Mouse (Mus musculus) kidney, postnatal 14 days (tissue): Measurements from ENCODE around the gene Prokr2.

ENCODE experiments used
- DNase-seq: peaks from one replicate; pipeline ENCODE4 v3.0.0; 2022; ENCODE audit warnings: mixed read lengths

Prokr2 gene

GRCm38 (mm10) chr2:132385194-132385838 is at the start of gene Prokr2:
TSS of gene Prokr2 (minus strand) at chr2:132385447.
- DNase-seq = peak; percentile 5

- DNase-seq = no peak
Measured at GRCm38 (mm10) chr2:132427160-132427941, 42.1 kb upstream of the Prokr2 start.

DNA sequence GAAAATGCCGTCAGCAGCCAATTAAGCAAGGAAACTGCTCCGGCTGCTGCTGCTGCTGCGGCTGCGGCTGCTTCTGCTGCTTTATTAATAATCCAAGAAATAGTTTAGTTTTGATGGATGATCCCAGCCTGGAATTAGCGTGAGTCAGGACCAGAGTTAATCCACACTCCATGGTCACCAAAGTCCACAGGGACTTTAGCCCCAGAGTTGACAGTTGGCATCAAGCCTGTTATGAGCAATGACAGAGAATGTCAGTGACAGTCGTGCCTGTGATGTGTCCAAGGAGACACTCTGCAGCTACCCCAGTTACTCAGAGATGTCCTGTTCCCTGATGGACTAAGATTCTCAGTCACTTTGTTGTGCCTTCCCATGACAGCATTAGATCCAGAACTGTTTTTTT is 40.3 kb upstream of the Prokr2 start:
- no peak for DNase-seq

- no peak for DNase-seq
Measured at GRCm38 (mm10) chr2:132423411-132424047, 38.3 kb upstream of the Prokr2 start.

DNA sequence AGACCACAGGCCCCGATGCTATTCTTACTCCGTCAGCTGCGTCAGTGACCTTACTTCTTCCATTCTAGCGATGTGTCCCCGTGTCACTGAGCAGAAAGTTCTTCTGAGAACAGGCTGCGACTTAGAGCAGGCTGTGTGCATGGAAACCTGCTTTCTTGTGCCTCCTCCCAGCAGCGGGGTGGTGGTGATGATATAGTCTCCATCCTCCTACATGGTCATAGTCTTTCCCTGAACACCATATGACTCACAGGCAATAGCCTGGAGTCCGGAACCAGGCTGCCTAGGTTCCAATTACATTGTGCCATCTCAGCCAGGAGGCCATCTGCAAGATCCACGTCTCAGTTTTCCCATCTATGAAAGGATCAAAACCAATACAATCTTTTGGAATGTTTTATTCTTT is 37.6 kb upstream of the Prokr2 start:
- no peak for DNase-seq

DNA sequence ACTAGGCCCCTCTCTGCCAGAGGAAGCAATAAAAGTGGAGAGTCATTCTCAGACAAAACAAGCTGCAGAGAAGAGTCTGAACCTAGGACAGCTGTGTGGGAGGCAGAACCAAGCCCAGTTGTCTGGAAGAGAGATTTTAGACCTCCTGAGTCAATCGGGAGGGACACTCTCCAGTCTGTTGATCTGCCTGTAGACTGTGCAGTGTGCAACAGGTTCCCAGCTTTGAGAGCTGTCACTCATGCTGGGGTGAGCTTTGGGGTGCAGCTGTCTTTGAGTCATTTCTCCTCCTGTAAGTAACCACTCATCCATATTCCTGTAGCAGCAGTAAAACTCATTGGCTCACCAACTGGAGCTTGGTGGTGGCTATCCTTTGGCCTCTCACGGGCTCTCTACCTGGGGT is 33.2 kb upstream of the Prokr2 start:
- DNase-seq = no peak

DNA sequence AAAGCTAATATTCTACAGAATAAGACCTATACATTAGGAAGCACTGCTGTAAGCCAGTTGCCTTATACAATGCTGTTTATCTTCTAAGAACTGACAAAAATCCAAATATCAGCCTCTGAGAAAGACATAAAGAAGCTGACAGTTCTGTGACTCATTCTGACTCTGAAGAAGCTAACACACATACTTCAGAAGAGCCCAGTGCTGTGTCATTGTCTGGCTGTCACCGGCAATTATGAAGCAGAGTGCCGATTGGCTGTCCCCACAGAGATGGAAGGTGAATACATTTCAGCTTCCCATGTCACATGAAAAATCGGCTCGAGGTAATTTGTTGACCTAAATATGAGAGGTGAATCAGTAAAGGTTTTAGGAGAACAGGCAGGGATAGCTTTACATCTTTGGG is 24.9 kb upstream of the Prokr2 start:
- DNase-seq = no peak

DNA sequence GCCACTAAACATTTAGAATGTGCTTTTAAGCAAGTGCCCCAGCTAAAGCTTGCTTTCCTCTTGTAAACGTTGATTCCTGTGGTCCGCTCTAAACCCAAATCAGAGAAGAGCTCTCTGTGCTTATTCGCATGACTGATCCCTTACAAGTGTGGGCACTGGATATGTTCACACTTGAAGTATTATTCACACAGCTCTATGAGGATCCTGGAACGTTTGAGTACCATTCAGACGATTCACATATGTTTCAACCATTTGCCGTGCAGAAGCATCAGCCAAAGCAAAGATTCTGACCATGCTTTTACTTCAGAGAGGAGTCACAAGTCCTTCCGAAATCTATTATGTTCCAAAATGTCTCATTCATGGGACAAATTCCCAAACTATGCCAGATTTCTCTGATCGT is 12.9 kb upstream of the Prokr2 start:
- DNase-seq = no peak

- no peak for DNase-seq
Measured at GRCm38 (mm10) chr2:132395753-132396152, 10.5 kb upstream of the Prokr2 start.

GRCm38 (mm10) chr2:132390607-132391160 is 5.4 kb upstream of the Prokr2 start:
- DNase-seq = no peak

GRCm38 (mm10) chr2:132389562-132389961 is 4.3 kb upstream of the Prokr2 start:
- DNase-seq = no peak

DNA sequence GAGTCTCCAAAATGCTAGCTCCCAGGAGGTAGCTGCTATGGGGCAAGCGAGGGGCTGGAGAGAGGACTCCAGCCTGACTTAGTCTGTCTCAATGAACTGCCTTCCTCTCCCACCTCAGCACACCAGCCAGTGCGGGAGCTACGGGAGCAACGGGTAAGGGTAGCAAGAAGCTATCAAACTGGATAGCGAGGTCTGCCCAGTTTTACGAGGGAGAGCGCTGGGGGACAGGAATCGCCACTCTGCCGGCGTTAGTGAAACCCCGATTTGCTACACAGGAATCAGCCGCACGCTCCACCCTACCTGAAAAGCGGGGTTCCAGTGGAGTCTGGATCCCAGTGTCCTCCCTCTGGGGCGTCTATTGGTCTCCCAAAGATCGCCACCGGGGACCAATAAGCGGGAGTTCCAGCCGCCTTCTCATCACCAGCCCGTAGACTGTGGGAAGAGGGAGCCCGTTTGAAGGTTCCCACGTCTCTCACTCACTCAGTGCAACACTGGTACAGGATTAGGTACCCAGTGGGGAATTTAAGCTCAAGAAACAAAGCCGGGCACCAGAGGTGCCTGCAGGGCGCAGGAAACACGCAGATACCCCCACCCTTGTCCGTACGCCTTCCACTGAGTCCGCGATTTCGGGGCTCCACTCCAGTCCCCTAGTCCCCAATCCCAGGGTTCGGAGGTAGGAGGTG is 595 bp downstream of the Prokr2 start:
- no peak for DNase-seq

DNA sequence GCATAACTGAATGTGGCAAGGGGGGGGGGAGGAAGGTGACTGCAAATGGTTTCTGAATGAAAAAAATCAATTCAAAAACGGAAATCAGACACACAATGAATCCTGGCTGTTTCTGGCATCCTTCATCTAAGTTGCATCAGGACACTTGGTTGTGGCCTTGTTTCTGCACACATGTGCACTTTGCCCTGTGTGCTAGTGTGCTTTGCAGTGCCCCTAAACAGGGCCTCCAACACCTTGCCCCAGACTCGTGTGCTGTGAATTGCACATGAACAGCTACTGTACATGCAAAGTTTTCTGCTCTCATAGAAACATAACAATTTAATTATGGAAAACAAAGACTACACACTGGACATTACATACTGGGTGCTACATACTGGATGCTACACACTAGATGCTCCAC is 2.9 kb downstream of the Prokr2 start:
- DNase-seq = no peak

DNA sequence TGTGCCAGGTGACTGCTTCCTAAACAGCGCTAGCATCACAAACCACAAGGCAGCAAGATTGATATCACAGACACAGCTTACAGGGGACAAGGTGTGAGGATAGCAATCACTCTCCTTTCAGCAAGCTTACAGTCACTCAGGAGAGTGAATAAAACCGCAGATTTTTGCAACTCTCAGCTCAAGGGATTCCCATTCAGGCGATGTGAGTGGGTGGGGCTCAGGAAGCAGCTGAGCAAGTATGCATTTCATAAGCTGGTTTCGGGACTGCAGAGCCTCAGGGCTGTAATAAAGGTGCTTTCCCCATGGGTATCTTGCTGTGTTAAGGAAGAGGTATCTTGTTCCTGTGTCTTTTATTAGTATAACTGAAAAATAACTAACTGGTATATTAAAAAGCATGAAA is 5.6 kb downstream of the Prokr2 start:
- DNase-seq = no peak

- no peak for DNase-seq
Measured at GRCm38 (mm10) chr2:132378602-132379150, 6.6 kb downstream of the Prokr2 start.

- no peak for DNase-seq
Measured at GRCm38 (mm10) chr2:132377436-132377835, 7.8 kb downstream of the Prokr2 start.

DNA sequence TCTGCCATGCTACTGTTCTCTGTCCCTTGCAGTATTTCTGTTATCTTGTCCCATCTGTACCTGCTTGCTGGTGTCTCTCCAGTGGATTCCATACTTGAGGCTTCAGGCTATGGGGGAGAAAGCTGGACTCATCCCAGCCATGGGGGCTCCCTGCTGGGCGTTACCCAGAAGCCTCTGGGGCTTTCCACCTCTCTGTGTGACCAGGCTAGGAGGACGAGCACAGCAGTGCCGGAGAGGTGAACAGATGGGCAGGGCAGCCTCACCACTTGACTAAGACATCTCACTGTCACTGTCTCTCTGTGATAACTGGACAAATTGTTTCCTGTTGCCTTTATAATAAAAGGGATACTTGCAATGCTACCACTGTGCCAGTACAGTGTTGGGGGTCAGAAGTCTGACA is 9.5 kb downstream of the Prokr2 start:
- DNase-seq = no peak

DNA sequence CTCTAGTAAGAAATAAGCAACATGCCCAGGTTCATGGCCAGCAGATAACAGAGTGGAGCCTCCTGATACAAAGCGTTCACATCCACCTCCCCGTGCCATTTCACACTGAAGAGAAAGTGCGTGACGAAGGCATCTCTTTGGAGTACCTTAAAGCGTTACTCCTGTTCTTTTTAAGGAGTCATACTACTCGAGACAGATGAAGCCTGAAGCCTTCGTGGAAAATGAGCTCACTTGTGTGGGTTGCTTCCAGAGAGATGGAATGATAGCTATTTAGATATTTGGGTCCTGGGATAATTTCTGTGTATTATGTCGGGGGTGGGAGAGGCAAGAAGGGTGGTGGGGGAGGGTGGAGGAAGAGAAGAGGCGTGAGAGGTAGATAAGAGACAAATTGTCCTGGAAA is 10.1 kb downstream of the Prokr2 start:
- DNase-seq = no peak

DNA sequence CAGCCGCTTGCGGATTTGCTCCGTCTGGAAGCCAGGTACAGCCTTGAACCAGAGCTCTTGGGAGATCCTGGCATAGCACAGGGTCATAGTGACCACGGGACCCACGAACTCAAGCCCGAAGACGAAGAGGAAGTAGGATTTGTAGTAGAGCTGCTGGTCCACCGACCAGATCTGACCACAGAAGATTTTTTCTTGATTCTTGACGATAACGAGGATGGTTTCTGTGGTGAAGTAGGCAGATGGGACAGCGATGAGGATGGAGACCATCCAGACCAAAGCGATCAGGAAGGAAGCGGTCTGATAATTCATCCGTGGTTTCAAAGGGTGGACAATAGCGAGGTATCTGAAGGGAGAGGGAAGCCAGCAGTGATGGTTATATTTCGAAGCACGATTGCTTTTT is 11.5 kb downstream of the Prokr2 start:
- no peak for DNase-seq

- no peak for DNase-seq
Measured at GRCm38 (mm10) chr2:132368433-132368832, 16.8 kb downstream of the Prokr2 start.

- DNase-seq = no peak
Measured at GRCm38 (mm10) chr2:132343846-132344245, 41.4 kb downstream of the Prokr2 start.

GRCm38 (mm10) chr2:132341293-132341692 is 44.0 kb downstream of the Prokr2 start:
- DNase-seq = no peak

DNA sequence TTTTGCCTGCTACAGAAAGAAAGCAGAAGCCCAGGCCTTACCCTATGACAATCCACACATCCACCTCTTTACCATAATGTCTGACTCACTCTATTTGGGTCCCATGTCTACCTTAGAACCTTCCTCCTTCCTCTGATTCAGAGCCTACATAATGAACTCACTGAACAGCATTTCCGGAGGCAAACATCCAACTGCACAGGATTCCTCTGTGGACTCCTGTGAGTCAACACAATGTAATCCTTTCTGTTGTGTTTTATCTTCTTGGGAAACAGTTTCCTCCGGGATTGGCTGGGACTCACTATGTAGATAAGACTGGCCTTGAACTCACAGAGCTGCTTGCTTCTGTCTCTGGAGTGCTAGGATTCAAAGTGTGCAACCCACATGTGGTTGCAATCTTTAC is 44.9 kb downstream of the Prokr2 start:
- no peak for DNase-seq
